Mouse (Mus musculus) CH12.LX (cell line): ENCODE data around the gene Arrb1. TPM values are rescaled to one million over a fixed set of nuclear protein-coding genes. Genes with fewer than 3 reads are reported as not detected.

Experiments used
- DNase-seq: peaks from one replicate; pipeline ENCODE4 v3.0.0-alpha.2; 2013; ENCODE audit errors: extremely low read depth
- H3K27ac ChIP-seq: 2 replicates; pipeline ENCODE4 v1.5.1; 2012; ENCODE audit warnings: low read depth, mild to moderate bottlenecking, control low read depth, moderate library complexity; ENCODE audit not compliant: insufficient read depth
- H3K27me3 ChIP-seq: replicated peaks from 2 replicates; pipeline ENCODE3; 2012; ENCODE audit warnings: inconsistent platforms
- H3K36me3 ChIP-seq, 2 experiments: replicated peaks in 1 of 2; 2 replicates each; pipeline versions ENCODE3 to v1.6.1; 2012; ENCODE audit warnings: inconsistent platforms in 1 of 2, low read length in 1 of 2, mild to moderate bottlenecking in 1 of 2, mixed read lengths in 1 of 2, moderate library complexity in 1 of 2; ENCODE audit not compliant: control insufficient read depth in 1 of 2, insufficient read depth in 1 of 2
- H3K4me1 ChIP-seq, 2 experiments: 2 replicates each; pipeline ENCODE4 v1.6.1; 2012; ENCODE audit warnings: inconsistent platforms in 1 of 2, moderate library complexity in 1 of 2; ENCODE audit not compliant: insufficient read depth in 2 of 2, control insufficient read depth in 1 of 2
- H3K4me2 ChIP-seq: 2 replicates; pipeline ENCODE4 v1.6.1; 2012; ENCODE audit warnings: low read depth, mild to moderate bottlenecking, control low read depth; ENCODE audit not compliant: poor library complexity, insufficient read depth, severe bottlenecking
- H3K4me3 ChIP-seq, 3 experiments: fragments of 150-350 bp in 1 of 3; sonication (generic) in 1 of 3; replicated peaks in 1 of 3; 2 replicates each; pipeline versions ENCODE3 to v1.5.1; 2011 to 2012; ENCODE audit warnings: low read depth in 2 of 3, low read length in 2 of 3, mild to moderate bottlenecking in 2 of 3, moderate library complexity in 2 of 3, control low read depth in 1 of 3, improper control_type of control experiment in 1 of 3, inconsistent platforms in 1 of 3, mixed read lengths in 1 of 3; ENCODE audit not compliant: poor library complexity in 1 of 3
- H3K79me2 ChIP-seq: replicated peaks from 2 replicates; pipeline ENCODE4 v1.6.1; 2012; ENCODE audit warnings: mild to moderate bottlenecking, moderate library complexity; ENCODE audit not compliant: control insufficient read depth, poor library complexity, insufficient read depth, severe bottlenecking; ENCODE audit errors: extremely low read depth
- H3K9ac ChIP-seq: 2 replicates; pipeline ENCODE4 v1.6.1; 2012; ENCODE audit warnings: low read depth, mild to moderate bottlenecking, control low read depth, moderate library complexity; ENCODE audit not compliant: insufficient read depth
- H3K9me3 ChIP-seq: replicated peaks from 2 replicates; pipeline ENCODE3; 2012; ENCODE audit warnings: low read length, inconsistent platforms, mixed read lengths
- CHD1 ChIP-seq: IDR thresholded peaks from 2 replicates; pipeline ENCODE4 v1.6.1; 2012; ENCODE audit warnings: low read depth, low read length, improper control_type of control experiment, inconsistent platforms
- CHD2 ChIP-seq: IDR thresholded peaks from 2 replicates; pipeline ENCODE4 v1.6.1; 2011; ENCODE audit warnings: low read length, improper control_type of control experiment
- CTCF ChIP-seq, 2 experiments: IDR thresholded peaks in 1 of 2; conservative IDR thresholded peaks in 1 of 2; 2 replicates each; pipeline ENCODE4 v1.5.1; 2011 to 2012; ENCODE audit warnings: low read depth in 2 of 2, low read length in 2 of 2, improper control_type of control experiment in 1 of 2, inconsistent platforms in 1 of 2, mild to moderate bottlenecking in 1 of 2, moderate library complexity in 1 of 2
- E2F4 ChIP-seq: IDR thresholded peaks from 2 replicates; pipeline ENCODE4 v1.6.1; 2011; ENCODE audit warnings: low read depth, low read length, improper control_type of control experiment; ENCODE audit not compliant: insufficient replicate concordance
- ETS1 ChIP-seq: conservative IDR thresholded peaks from 2 replicates; pipeline ENCODE4 v1.6.1; 2012; ENCODE audit warnings: low read depth, mild to moderate bottlenecking, inconsistent platforms, low read length, improper control_type of control experiment, moderate library complexity
- GABPA ChIP-seq: IDR thresholded peaks from 2 replicates; pipeline ENCODE4 v1.6.1; 2012; ENCODE audit warnings: low read depth, low read length, improper control_type of control experiment, inconsistent platforms; ENCODE audit not compliant: insufficient replicate concordance
- HCFC1 ChIP-seq: IDR thresholded peaks from 2 replicates; pipeline ENCODE4 v1.6.1; 2012; ENCODE audit warnings: low read depth, mild to moderate bottlenecking, inconsistent platforms, low read length, improper control_type of control experiment
- KAT2A ChIP-seq: IDR thresholded peaks from 2 replicates; pipeline ENCODE4 v1.6.1; 2012; ENCODE audit warnings: low read length, improper control_type of control experiment, inconsistent platforms; ENCODE audit not compliant: insufficient replicate concordance
- MAX ChIP-seq: IDR thresholded peaks from 2 replicates; pipeline ENCODE4 v1.6.1; 2011; ENCODE audit warnings: low read length, improper control_type of control experiment
- MEF2A ChIP-seq: IDR thresholded peaks from 2 replicates; pipeline ENCODE4 v1.6.1; 2014; ENCODE audit warnings: low read depth, mild to moderate bottlenecking, inconsistent platforms, low read length, improper control_type of control experiment, borderline replicate concordance
- MXI1 ChIP-seq: IDR thresholded peaks from 2 replicates; pipeline ENCODE4 v1.6.1; 2011; ENCODE audit warnings: mild to moderate bottlenecking, low read depth, low read length, improper control_type of control experiment
- PAX5 ChIP-seq: IDR thresholded peaks from 2 replicates; pipeline ENCODE4 v1.6.1; 2012; ENCODE audit warnings: low read length, inconsistent platforms, mixed read lengths
- RAD21 ChIP-seq: IDR thresholded peaks from 2 replicates; pipeline ENCODE4 v1.6.1; 2011; ENCODE audit warnings: low read depth, mild to moderate bottlenecking, low read length, improper control_type of control experiment, moderate library complexity
- RCOR1 ChIP-seq: conservative IDR thresholded peaks from 2 replicates; pipeline ENCODE4 v1.6.1; 2012; ENCODE audit warnings: low read depth, mild to moderate bottlenecking, inconsistent platforms, low read length, improper control_type of control experiment
- SIN3A ChIP-seq: IDR thresholded peaks from 2 replicates; pipeline ENCODE4 v1.6.1; 2012; ENCODE audit warnings: low read length, improper control_type of control experiment, inconsistent platforms
- SMC3 ChIP-seq: IDR thresholded peaks from 2 replicates; pipeline ENCODE4 v1.6.1; 2011; ENCODE audit warnings: low read depth, low read length, improper control_type of control experiment
- TBP ChIP-seq: conservative IDR thresholded peaks from 2 replicates; pipeline ENCODE4 v1.6.1; 2011; ENCODE audit warnings: low read depth, low read length, improper control_type of control experiment
- TCF12 ChIP-seq: IDR thresholded peaks from 2 replicates; pipeline ENCODE4 v1.6.1; 2014; ENCODE audit warnings: low read depth, mild to moderate bottlenecking, inconsistent platforms, low read length, improper control_type of control experiment
- USF1 ChIP-seq: IDR thresholded peaks from 2 replicates; pipeline ENCODE4 v1.6.1; 2014; ENCODE audit warnings: low read depth, mild to moderate bottlenecking, inconsistent platforms, low read length, improper control_type of control experiment
- ZC3H11A ChIP-seq: IDR thresholded peaks from 2 replicates; pipeline ENCODE4 v1.6.1; 2012; ENCODE audit warnings: low read depth, mild to moderate bottlenecking, inconsistent platforms, low read length, improper control_type of control experiment
- ZKSCAN1 ChIP-seq: IDR thresholded peaks from 2 replicates; pipeline ENCODE4 v1.6.1; 2012; ENCODE audit warnings: low read depth, inconsistent platforms, low read length, improper control_type of control experiment, borderline replicate concordance
- ZNF384 ChIP-seq: IDR thresholded peaks from 2 replicates; pipeline ENCODE4 v1.6.1; 2012; ENCODE audit warnings: low read depth, low read length, improper control_type of control experiment, inconsistent platforms
- dilution Hi-C: fragments of 300-500 bp; cut with MboI; formaldehyde crosslinking; loops from 2 replicates; pipeline ENCODE4 v1.14.3; 2020; ENCODE audit warnings: low sequenced_read_pairs; ENCODE audit not compliant: extremely low pct_unique_long_range_greater_than_20kb, extremely low pct_ligation_motif_present
- in situ Hi-C: fragments of 300-500 bp; cut with MboI; formaldehyde crosslinking; loops from 3 replicates; pipeline ENCODE4 v1.14.3; 2019; ENCODE audit warnings: low sequenced_read_pairs, low pct_ligation_motif_present, low pct_unique_long_range_greater_than_20kb, mixed read lengths
- polyA plus RNA-seq: library from polyadenylated mRNA; unstranded; fragments of >175 nt; gene quantifications from 2 replicates; pipeline ENCODE4 v1.2.1, GENCODE M21; 2012; ENCODE audit warnings: low read depth; ENCODE audit not compliant: insufficient read length
- total RNA-seq, 2 experiments: library from RNA; depleted of rRNA; stranded (reverse); fragments of 300-350 nt in 1 of 2; fragments of >200 nt in 1 of 2; gene quantifications; 2 replicates each; pipeline ENCODE4 v1.2.3; 2012 to 2014

Gene Arrb1
- total and polyA plus RNA-seq, 3 experiments, result 3.3 to 5.2 (median 4.2) TPM

GRCm38 (mm10) chr7:99510087-99510501 is 25.2 kb upstream of the Arrb1 start:
- Histone ChIP-seq H3K27ac (no peak overlapping the region), H3K36me3 (no peaks in the 10 kb centered on the region), H3K9ac (no peak overlapping the region), H3K4me3 (no peak overlapping the region), H3K79me2 (no peaks in the 10 kb centered on the region), H3K4me1 (peaks cover 0 to 19% of the 10 kb centered on the region in 2 experiments; a peak in 2 of 4 replicates), H3K9me3 (no peaks in the 10 kb centered on the region), H3K27me3 (no peaks in the 10 kb centered on the region), H3K4me2 (no peak overlapping the region)
- DNase-seq, result no peak
- dilution Hi-C loops (no loop called here), in situ Hi-C loops (no loop called here)
- TF ChIP-seq ZC3H11A (no peak), CTCF (conservative IDR thresholded peaks at IDR 0.05 in 1 of 2, IDR thresholded peaks at IDR 0.05 in 1 of 2; ENCODE audit: low read depth in 2 of 2, low read length in 2 of 2) (no peak), CHD2 (no peak), RCOR1 (no peak), ZKSCAN1 (no peak), ZNF384 (no peak), HCFC1 (no peak), SIN3A (no peak), CHD1 (no peak), RAD21 (no peak), GABPA (no peak), MXI1 (no peak), TBP (no peak), MEF2A (no peak), USF1 (no peak), PAX5 (no peak), ETS1 (no peak), KAT2A (no peak), E2F4 (no peak), SMC3 (no peak)

GRCm38 (mm10) chr7:99516092-99516813 is 19.0 kb upstream of the Arrb1 start:
- Histone ChIP-seq H3K4me2 (no peak overlapping the region), H3K9ac (no peak overlapping the region), H3K27ac (no peak overlapping the region)

More at GRCm38 (mm10) chr7:99516092-99516813, 19.0 kb upstream of the Arrb1 start:
- Histone ChIP-seq H3K4me3 (no peak overlapping the region), H3K79me2 (no peaks in the 10 kb centered on the region), H3K4me1 (peaks cover 0 to 1% of the 10 kb centered on the region in 2 experiments; a peak in 1 of 4 replicates), H3K27me3 (no peaks in the 10 kb centered on the region), H3K9me3 (no peaks in the 10 kb centered on the region), H3K36me3 (peaks cover 0 to 2% of the 10 kb centered on the region in 2 experiments)
- in situ Hi-C loops, result no loop called here
- no peak for TF ChIP-seq TBP
- TF ChIP-seq GABPA, result no peak
- no peak for TF ChIP-seq CHD1
- TF ChIP-seq SMC3, result no peak
- TF ChIP-seq MAX, result no peak
- no peak for TF ChIP-seq TCF12
- dilution Hi-C loops, result no loop called here
- DNase-seq, result no peak
